Mouse (Mus musculus): ENCODE measurements around the gene Hoxc13. TPM values are rescaled to one million over a fixed set of nuclear protein-coding genes. Genes with fewer than 3 reads are reported as not detected.

Gene Hoxc13
- polyA plus RNA-seq, 1 experiment from 2014 or later = 4.9 TPM

- Histone ChIP-seq H3K4me3 (peak overlapping the region; percentile 17; the same call in 1 of the 2 replicates), H3K9me3 (no peaks in the 10 kb centered on the region), H3K4me2 (peak overlapping the region; percentile 39; the same call in 1 of the 2 replicates), H3K27ac (replicated peaks) (no peak overlapping the region), H3K27me3 (peaks cover 98% of the 10 kb centered on the region), H3K36me3 (no peaks in the 10 kb centered on the region), H3K9ac (no peak overlapping the region), H3K4me1 (replicated peaks) (peaks cover 16% of the 10 kb centered on the region)
- no peak for ATAC-seq (ENCODE audit: low read depth)
- 2% methylated on average over 12 of the region's 12 CpGs for WGBS
These were observed 1.3 kb upstream of the Hoxc13 start for GRCm38 (mm10) chr15:102919336-102920180.

DNA sequence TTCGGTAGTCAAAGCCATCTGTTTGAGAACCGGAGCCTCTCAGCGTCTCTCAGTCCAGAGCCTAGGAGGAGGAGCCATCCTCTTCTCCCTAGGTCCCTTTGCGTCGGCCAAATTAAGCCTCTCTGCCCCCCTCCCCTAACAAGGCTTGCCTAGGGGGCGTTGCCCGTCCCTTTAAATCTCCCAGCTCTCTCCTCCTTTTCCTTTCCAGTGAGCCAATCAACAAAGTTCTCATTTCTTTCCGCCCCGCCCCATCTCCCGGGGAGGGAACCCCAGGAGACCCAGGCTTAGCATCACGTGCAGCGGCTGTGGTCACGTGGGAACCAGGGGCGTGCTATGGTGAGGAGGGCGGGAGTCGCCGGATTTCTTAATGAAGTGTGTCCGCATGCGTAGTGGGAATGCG lies 284 bp upstream of the Hoxc13 start:
- Histone ChIP-seq H3K9me3 (no peaks in the 10 kb centered on the region), H3K4me1 (replicated peaks) (peaks cover 16% of the 10 kb centered on the region), H3K27me3 (peaks cover 97% of the 10 kb centered on the region), H3K4me3 (peak overlapping the region; percentile 29; the same call in 1 of the 2 replicates), H3K9ac (no peak overlapping the region), H3K4me2 (peak overlapping the region; percentile 39), H3K36me3 (no peaks in the 10 kb centered on the region), H3K27ac (replicated peaks) (no peak overlapping the region)
- WGBS = 1% methylated on average over 20 of the region's 20 CpGs
- ATAC-seq (ENCODE audit: low read depth) = peak; percentile 79

DNA sequence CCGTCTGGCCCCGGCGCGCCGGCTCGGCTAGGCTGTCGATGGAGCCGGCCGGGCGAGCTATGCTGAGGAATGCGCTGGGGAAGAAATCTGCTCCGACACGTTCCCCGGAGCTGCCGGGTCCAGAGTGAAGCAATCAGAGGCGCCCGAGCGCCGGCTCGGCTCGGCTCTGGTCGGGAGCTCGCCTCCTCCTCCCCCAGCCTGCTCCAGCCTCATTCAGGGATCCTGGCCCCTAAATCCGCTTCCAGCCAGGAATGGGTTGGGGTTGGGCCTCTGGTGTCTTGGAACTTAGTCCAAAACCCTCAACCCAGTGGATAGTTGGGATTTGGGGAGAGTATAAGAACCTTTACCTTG lies 1.1 kb downstream of the Hoxc13 start:
- Histone ChIP-seq H3K4me3 (peak overlapping the region; percentile 29), H3K9me3 (no peaks in the 10 kb centered on the region), H3K4me2 (no peak overlapping the region), H3K27me3 (peaks cover 97% of the 10 kb centered on the region), H3K9ac (peak overlapping the region; percentile 54), H3K36me3 (no peaks in the 10 kb centered on the region), H3K4me1 (replicated peaks) (peaks cover 16% of the 10 kb centered on the region), H3K27ac (replicated peaks) (no peak overlapping the region)
- no peak for ATAC-seq (ENCODE audit: low read depth)
- under 1% methylated on average over 24 of the region's 24 CpGs for WGBS

GRCm38 (mm10) chr15:102922636-102923500 lies 2.0 kb downstream of the Hoxc13 start:
- 8% methylated on average over 6 of the region's 6 CpGs for WGBS
- H3K4me3 ChIP-seq = peak overlapping the region; percentile 29
- peak overlapping the region; percentile 17; the same call in 1 of the 2 replicates for H3K9ac ChIP-seq
- no peaks in the 10 kb centered on the region for H3K9me3 ChIP-seq
- peak overlapping the region; percentile 21; the same call in 1 of the 2 replicates for H3K4me2 ChIP-seq
- no peak overlapping the region for H3K27ac ChIP-seq (replicated peaks)
- ATAC-seq (ENCODE audit: low read depth) = no peak
- H3K4me1 ChIP-seq (replicated peaks) = peaks cover 16% of the 10 kb centered on the region
- H3K27me3 ChIP-seq = peaks cover 97% of the 10 kb centered on the region
- no peaks in the 10 kb centered on the region for H3K36me3 ChIP-seq

DNA sequence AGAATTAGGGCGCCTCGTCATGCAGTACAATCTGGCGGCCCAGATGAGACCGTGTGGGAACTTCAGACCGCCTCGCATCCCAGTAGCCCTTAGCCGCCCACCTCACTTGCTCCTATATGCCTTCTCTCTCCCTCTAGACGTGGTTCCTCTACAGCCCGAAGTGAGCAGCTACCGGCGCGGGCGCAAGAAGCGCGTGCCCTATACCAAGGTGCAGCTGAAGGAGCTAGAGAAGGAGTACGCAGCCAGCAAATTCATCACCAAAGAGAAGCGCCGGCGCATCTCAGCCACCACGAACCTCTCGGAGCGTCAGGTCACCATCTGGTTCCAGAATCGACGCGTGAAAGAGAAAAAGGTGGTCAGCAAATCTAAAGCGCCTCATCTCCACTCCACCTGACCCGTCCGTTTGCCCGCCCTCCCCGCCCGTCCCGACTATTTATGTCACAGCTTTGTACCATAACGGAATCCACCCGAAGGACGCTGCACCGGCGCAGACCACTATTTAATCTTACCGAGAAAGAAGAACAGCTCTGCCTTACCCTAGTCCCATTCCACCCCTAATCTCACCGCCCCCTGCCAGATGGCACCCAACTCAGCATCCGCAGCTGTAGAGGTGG lies 6.2 kb downstream of the Hoxc13 start:
- peaks cover 98% of the 10 kb centered on the region for H3K27me3 ChIP-seq
- no peak overlapping the region for H3K27ac ChIP-seq (replicated peaks)
- H3K36me3 ChIP-seq = no peaks in the 10 kb centered on the region
- peak overlapping the region; percentile 28; the same call in 1 of the 2 replicates for H3K4me2 ChIP-seq
- H3K4me1 ChIP-seq (replicated peaks) = no peaks in the 10 kb centered on the region
- no peak overlapping the region for H3K9ac ChIP-seq
- no peak for ATAC-seq (ENCODE audit: low read depth)
- H3K9me3 ChIP-seq = no peaks in the 10 kb centered on the region
- H3K4me3 ChIP-seq = peak overlapping the region; percentile 2; the same call in 1 of the 2 replicates
- 1% methylated on average over 40 of the region's 40 CpGs for WGBS

DNA sequence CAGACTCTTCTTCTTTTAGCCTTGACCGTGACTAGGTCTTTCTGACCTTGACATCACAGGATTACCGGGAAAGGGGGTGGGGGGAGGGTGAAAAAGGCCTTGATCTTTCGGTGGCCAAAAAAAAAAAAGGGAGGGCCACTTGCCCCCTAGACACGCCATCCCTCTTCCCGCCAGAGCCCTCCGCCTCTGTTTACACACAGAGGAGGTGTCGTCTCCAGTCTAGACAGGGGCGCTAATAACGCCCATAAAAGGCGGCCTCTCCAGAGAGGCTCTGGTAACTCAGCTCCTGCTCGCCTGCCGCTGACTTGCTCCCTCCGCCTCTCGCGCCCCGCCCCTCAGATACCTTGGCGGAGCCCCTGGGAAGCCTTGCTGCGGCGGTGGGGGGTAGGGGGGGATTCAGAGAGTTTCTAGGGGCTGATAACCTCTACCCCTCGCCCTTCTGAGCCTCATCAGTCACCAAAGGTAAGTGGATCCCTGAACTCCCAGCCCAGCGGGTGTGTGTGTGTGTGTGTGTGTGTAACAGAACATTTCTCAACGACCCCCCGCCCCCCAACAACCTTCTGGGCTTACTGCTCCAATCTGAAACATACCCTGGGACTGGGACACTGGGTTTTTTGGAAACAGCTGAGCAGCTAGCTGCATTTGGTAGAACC lies 10.9 kb downstream of the Hoxc13 start:
- Histone ChIP-seq H3K4me1 (replicated peaks) (no peaks in the 10 kb centered on the region; the same call in 1 of the 2 replicates), H3K27ac (replicated peaks) (no peak overlapping the region), H3K27me3 (peaks cover 100% of the 10 kb centered on the region), H3K9ac (no peak overlapping the region), H3K9me3 (no peaks in the 10 kb centered on the region), H3K4me3 (peak overlapping the region; percentile 4; the same call in 1 of the 2 replicates), H3K36me3 (no peaks in the 10 kb centered on the region), H3K4me2 (no peak overlapping the region)
- WGBS = 2% methylated on average over 23 of the region's 23 CpGs
- peak; percentile 27; the same call in 1 of the 2 replicates for ATAC-seq (ENCODE audit: low read depth)

DNA sequence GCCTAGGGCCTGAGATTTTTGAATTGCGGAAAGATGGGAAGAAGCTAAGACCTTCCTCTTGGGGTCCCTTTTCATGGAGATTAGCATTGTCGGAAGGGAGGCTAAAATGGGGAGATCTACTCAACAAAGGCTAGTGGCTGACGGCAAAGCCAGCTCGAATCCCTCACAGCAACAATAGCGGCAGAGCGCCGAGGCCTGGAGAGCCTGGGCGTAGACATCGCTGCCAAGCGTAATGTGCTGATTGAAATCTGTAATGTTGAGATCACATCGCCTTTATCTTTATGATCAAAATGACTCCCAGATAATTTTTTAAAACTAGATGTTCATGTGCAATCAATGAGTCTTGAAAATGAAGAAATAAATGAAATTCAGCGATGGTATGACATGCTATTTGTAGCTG lies 13.5 kb downstream of the Hoxc13 start:
- H3K9me3 ChIP-seq = no peaks in the 10 kb centered on the region
- no peak overlapping the region for H3K27ac ChIP-seq (replicated peaks)
- WGBS = 1% methylated on average over 12 of the region's 12 CpGs
- H3K27me3 ChIP-seq = peaks cover 100% of the 10 kb centered on the region
- peak overlapping the region; percentile 45; the same call in 1 of the 2 replicates for H3K9ac ChIP-seq
- H3K36me3 ChIP-seq = no peaks in the 10 kb centered on the region
- peak overlapping the region; percentile 32; the same call in 1 of the 2 replicates for H3K4me2 ChIP-seq
- H3K4me1 ChIP-seq (replicated peaks) = peaks cover 6% of the 10 kb centered on the region
- H3K4me3 ChIP-seq = peak overlapping the region; percentile 25; the same call in 1 of the 2 replicates
- no peak for ATAC-seq (ENCODE audit: low read depth)

- Histone ChIP-seq H3K27me3 (peaks cover 100% of the 10 kb centered on the region), H3K4me3 (peak overlapping the region; percentile 25), H3K27ac (replicated peaks) (0 out of 2 replicates have a peak overlapping the region, but pooled peaks have one; percentile 28), H3K4me1 (replicated peaks) (peaks cover 9% of the 10 kb centered on the region), H3K9me3 (no peaks in the 10 kb centered on the region), H3K4me2 (peak overlapping the region; percentile 32; the same call in 1 of the 2 replicates), H3K9ac (peak overlapping the region; percentile 53; the same call in 1 of the 2 replicates), H3K36me3 (no peaks in the 10 kb centered on the region)
- WGBS = under 1% methylated on average over 27 of the region's 27 CpGs
- no peak for ATAC-seq (ENCODE audit: low read depth)
These were observed 14.0 kb downstream of the Hoxc13 start for GRCm38 (mm10) chr15:102934897-102935296.

- Histone ChIP-seq H3K27me3 (peaks cover 100% of the 10 kb centered on the region), H3K36me3 (no peaks in the 10 kb centered on the region), H3K27ac (replicated peaks) (no peak within 1 kb of the TSS; the same call in 1 of the 2 replicates), H3K9me3 (no peaks in the 10 kb centered on the region), H3K4me1 (replicated peaks) (peaks cover 9% of the 10 kb centered on the region), H3K4me3 (peak within 1 kb of the TSS; percentile 31), H3K9ac (peak within 1 kb of the TSS; percentile 47; the same call in 1 of the 2 replicates), H3K4me2 (peak within 1 kb of the TSS; percentile 22; the same call in 1 of the 2 replicates)
- no peak for ATAC-seq (ENCODE audit: low read depth)
- WGBS = 1% methylated on average over 31 of the region's 31 CpGs
These were observed 15.5 kb downstream of the Hoxc13 start, which contains the start of gene Hoxc12 for GRCm38 (mm10) chr15:102936279-102936972. Gene Hoxc12 (plus strand): TSS chr15:102936757.

DNA sequence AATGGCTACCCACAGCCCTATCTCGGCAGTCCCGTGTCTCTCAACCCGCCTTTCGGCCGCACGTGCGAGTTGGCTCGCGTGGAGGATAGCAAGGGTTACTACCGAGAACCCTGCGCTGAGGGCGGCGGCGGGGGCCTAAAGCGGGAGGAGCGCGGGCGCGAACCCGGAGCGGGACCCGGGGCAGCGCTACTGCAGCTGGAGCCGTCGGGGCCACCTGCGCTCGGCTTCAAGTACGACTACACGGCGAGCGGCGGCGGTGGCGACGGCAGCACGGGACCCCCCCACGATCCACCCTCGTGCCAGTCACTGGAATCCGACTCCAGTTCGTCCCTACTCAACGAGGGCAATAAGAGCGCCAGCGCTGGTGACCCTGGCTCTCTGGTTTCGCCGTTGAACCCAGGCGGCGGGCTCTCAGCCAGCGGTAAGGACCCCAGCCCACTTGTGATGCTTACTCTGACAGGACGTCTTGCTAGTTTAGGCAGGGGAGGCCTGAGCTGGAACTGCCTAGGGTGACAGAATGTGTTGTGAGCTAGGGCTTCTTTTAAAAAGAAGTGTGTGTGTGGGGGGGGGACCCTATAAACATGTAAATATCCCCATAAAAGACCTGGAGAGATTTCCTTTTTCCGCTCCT lies 16.2 kb downstream of the Hoxc13 start:
- under 1% methylated on average over 50 of the region's 50 CpGs for WGBS
- peak overlapping the region; percentile 31 for H3K4me3 ChIP-seq
- H3K27ac ChIP-seq (replicated peaks) = no peak overlapping the region; the same call in 1 of the 2 replicates

More for the DNA sequence above, 16.2 kb downstream of the Hoxc13 start:
- Histone ChIP-seq H3K4me2 (peak overlapping the region; percentile 22; the same call in 1 of the 2 replicates), H3K4me1 (replicated peaks) (peaks cover 9% of the 10 kb centered on the region), H3K9me3 (no peaks in the 10 kb centered on the region), H3K36me3 (no peaks in the 10 kb centered on the region), H3K9ac (peak overlapping the region; percentile 47; the same call in 1 of the 2 replicates), H3K27me3 (peaks cover 100% of the 10 kb centered on the region)
- no peak for ATAC-seq (ENCODE audit: low read depth)
